Mouse (Mus musculus) limb, embryonic 14.5 days (tissue): ENCODE measurements at regions not wholly inside any gene's neighbourhood (a gene's known extent, or its start where the extent isn't known, plus 50 kb on each side); places are given as distances from the start of the nearest gene placed in this dataset.

Experiments
- ATAC-seq: fragments of 200-750 bp; cut with Nextera tagmentation; 2 replicates; pipeline ENCODE4 v1.8.0; 2017; ENCODE audit warnings: low read depth, moderate number of reproducible peaks, moderate TSS enrichment; ENCODE audit not compliant: low FRiP score
- DNase-seq: peaks from one replicate; pipeline ENCODE4 v3.0.0-alpha.2; 2015; ENCODE audit warnings: low spot score
- H3K27ac ChIP-seq: fragments of 300-500 bp; sonication (generic); replicated peaks from 2 replicates; pipeline ENCODE4 v1.5.1; 2014; ENCODE audit warnings: low read depth, mild to moderate bottlenecking, low read length, moderate library complexity, mixed read lengths
- H3K27me3 ChIP-seq: fragments of 300-500 bp; sonication (generic); 2 replicates; pipeline ENCODE4 v1.6.1; 2014; ENCODE audit warnings: low read length, mixed read lengths; ENCODE audit not compliant: control insufficient read depth, insufficient read depth
- H3K36me3 ChIP-seq: fragments of 300-500 bp; sonication (generic); 2 replicates; pipeline ENCODE4 v1.6.1; 2014; ENCODE audit warnings: mild to moderate bottlenecking, low read length, moderate library complexity, mixed read lengths; ENCODE audit not compliant: control insufficient read depth, insufficient read depth
- H3K4me1 ChIP-seq: fragments of 300-500 bp; sonication (generic); 2 replicates; pipeline ENCODE4 v1.6.1; 2014; ENCODE audit warnings: antibody characterized with exemption, low read length, mixed read lengths; ENCODE audit not compliant: control insufficient read depth, insufficient read depth
- H3K4me2 ChIP-seq: fragments of 300-500 bp; sonication (generic); replicated peaks from 2 replicates; pipeline ENCODE4 v1.6.1; 2014; ENCODE audit warnings: low read depth, mild to moderate bottlenecking, low read length, moderate library complexity; ENCODE audit not compliant: severe bottlenecking
- H3K4me3 ChIP-seq: fragments of 300-500 bp; sonication (generic); replicated peaks from 2 replicates; pipeline ENCODE4 v1.5.1; 2014; ENCODE audit warnings: low read length
- H3K9ac ChIP-seq: fragments of 300-500 bp; sonication (generic); 2 replicates; pipeline ENCODE4 v1.6.1; 2014; ENCODE audit warnings: mild to moderate bottlenecking, low read depth, low read length, moderate library complexity; ENCODE audit not compliant: severe bottlenecking
- H3K9me3 ChIP-seq: fragments of 300-500 bp; sonication (generic); 2 replicates; pipeline ENCODE4 v1.6.1; 2016; ENCODE audit warnings: low read length; ENCODE audit not compliant: control insufficient read depth
- POLR2A ChIP-seq: fragments of 200-500 bp; IDR thresholded peaks from 2 replicates; pipeline ENCODE4 v1.8.0; 2012; ENCODE audit warnings: inconsistent platforms, mild to moderate bottlenecking, moderate library complexity, borderline replicate concordance; ENCODE audit not compliant: insufficient read depth, insufficient read length; ENCODE audit errors: extremely low read depth
- WGBS: fragments of 180-500 bp; shearing (Covaris S2); extraction: QIAGEN DNeasy Blood & Tissue Kit; methylation state at CpG from one replicate; pipeline ENCODE4 v1.1.7; 2014; 5-methylcytosine and 5-hydroxymethylcytosine counted together

GRCm38 (mm10) chr1:75869414-75869813 lies 323.3 kb downstream of the Slc4a3 start:
- Histone ChIP-seq H3K9ac (no peak overlapping the region), H3K4me2 (no peak overlapping the region), H3K4me1 (no peaks in the 10 kb centered on the region), H3K9me3 (no peaks in the 10 kb centered on the region), H3K27me3 (no peaks in the 10 kb centered on the region), H3K27ac (no peak overlapping the region), H3K4me3 (no peak overlapping the region), H3K36me3 (no peaks in the 10 kb centered on the region)
- WGBS: 24% methylated on average over 2 of the region's 2 CpGs
- no peak for ATAC-seq
- DNase-seq: no peak
- no peak for TF ChIP-seq POLR2A

GRCm38 (mm10) chr1:75869846-75870245 lies 323.8 kb downstream of the Slc4a3 start:
- H3K27me3 ChIP-seq: no peaks in the 10 kb centered on the region
- H3K27ac ChIP-seq: no peak overlapping the region
- no peak overlapping the region for H3K4me3 ChIP-seq
- 0 out of 2 replicates have a peak, but pooled peaks cover 3% of the 10 kb centered on the region for H3K4me1 ChIP-seq
- no peaks in the 10 kb centered on the region for H3K36me3 ChIP-seq
- WGBS: 26% methylated on average over 5 of the region's 5 CpGs
- H3K4me2 ChIP-seq: no peak overlapping the region
- no peak overlapping the region for H3K9ac ChIP-seq
- peak; percentile 37; the same call in 1 of the 2 replicates for ATAC-seq
- peak; percentile 39 for DNase-seq
- no peak for TF ChIP-seq POLR2A
- no peaks in the 10 kb centered on the region for H3K9me3 ChIP-seq

- H3K9ac ChIP-seq: no peak overlapping the region
- no peak overlapping the region for H3K4me2 ChIP-seq
- 0 out of 2 replicates have a peak, but pooled peaks cover 3% of the 10 kb centered on the region for H3K4me1 ChIP-seq
- H3K27ac ChIP-seq: no peak overlapping the region
- ATAC-seq (no peak), DNase-seq (no peak)
- 90% methylated on average over 6 of the region's 6 CpGs for WGBS
- H3K36me3 ChIP-seq: no peaks in the 10 kb centered on the region
- TF ChIP-seq POLR2A: no peak
- no peaks in the 10 kb centered on the region for H3K9me3 ChIP-seq
- H3K4me3 ChIP-seq: no peak overlapping the region
- H3K27me3 ChIP-seq: no peaks in the 10 kb centered on the region
These were observed 327.8 kb downstream of the Slc4a3 start for GRCm38 (mm10) chr1:75873911-75874310.

DNA sequence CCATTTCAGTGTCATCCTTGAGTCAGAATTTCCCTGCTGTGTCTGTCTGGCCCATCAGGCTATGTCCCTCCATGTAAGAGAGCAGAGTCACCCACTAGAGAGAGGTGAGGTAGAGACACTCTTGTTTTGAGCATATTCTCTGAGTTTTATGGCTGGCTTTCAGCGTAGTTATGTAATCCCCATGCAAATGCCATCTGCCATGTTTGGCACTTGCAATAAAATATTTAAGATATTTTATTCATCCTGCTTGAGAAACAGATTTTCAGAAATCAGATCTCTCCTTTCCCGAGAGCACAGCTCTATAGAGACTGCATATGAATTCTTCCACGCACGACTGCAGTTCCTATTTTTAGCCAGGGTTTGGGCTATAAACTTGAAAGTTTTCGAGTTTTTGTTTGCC lies 331.1 kb downstream of the Slc4a3 start:
- 43% methylated on average over 5 of the region's 5 CpGs for WGBS
- DNase-seq (no peak), ATAC-seq (0 out of 2 replicates have a peak, but pooled peaks have one; percentile 34)
- Histone ChIP-seq H3K4me1 (0 out of 2 replicates have a peak, but pooled peaks cover 3% of the 10 kb centered on the region), H3K27ac (no peak overlapping the region), H3K9me3 (no peaks in the 10 kb centered on the region), H3K4me2 (no peak overlapping the region), H3K27me3 (no peaks in the 10 kb centered on the region), H3K9ac (no peak overlapping the region), H3K4me3 (no peak overlapping the region), H3K36me3 (no peaks in the 10 kb centered on the region)
- TF ChIP-seq POLR2A: no peak

DNA sequence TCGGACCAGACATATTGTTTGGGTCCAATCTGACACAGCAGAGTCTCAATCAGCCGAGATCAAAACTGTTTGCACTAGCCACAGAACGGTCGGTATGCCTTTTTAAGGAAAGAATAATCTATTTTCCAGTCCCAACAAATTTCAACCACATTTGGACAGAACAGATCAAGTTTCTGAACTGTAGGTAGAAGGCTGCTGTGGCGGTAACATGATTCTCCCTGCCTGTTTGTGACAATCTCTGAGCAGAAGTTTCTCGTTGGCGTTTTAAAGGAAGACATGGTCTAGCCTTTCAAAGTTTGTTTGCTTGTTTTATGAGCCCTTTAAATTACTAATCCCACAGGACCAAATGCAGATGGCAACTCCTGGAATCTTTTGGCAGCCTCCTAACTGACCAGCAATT lies 339.6 kb downstream of the Slc4a3 start:
- ATAC-seq (0 out of 2 replicates have a peak, but pooled peaks have one; percentile 31), DNase-seq (no peak)
- no peak overlapping the region for H3K27ac ChIP-seq
- no peak overlapping the region for H3K4me2 ChIP-seq
- 16% methylated on average over 7 of the region's 7 CpGs for WGBS
- no peaks in the 10 kb centered on the region for H3K36me3 ChIP-seq
- TF ChIP-seq POLR2A: no peak
- H3K27me3 ChIP-seq: no peaks in the 10 kb centered on the region
- peaks cover 24% of the 10 kb centered on the region for H3K4me1 ChIP-seq
- H3K4me3 ChIP-seq: no peak overlapping the region
- no peaks in the 10 kb centered on the region for H3K9me3 ChIP-seq
- H3K9ac ChIP-seq: no peak overlapping the region

DNA sequence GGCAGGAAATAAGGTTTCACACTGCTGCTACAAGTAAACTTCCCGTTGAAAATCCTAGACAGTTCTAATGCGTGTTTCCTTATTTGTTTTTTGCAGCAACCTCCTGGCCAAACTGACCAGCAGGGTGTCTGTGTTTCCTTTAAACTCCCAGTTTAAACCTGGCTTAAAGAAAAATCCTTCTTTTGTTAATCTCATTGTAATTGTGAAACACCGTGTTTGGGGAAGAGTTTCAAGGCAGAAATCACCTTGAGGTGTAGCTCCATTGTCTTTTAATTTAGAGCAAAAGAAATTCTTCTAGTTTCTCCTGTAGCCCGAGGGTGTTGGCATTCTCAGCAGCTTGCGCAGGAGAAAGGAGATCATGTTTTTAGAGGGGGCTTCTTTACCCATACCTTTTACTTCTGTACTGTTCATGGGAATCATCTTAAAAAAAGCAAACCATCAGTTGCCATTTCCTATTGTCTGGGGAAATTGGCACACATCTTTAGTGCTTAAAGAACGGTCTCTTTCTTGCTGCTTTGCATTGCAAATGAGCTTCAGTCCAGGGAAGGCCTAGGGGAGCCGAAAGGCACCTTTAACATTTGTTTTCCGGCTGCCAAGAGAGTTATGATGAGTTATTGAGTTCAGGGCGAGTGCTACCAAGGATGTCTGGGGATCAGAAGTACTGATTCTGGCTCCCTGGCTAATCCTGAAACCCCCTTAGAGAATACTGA lies 342.6 kb downstream of the Slc4a3 start:
- no peak for TF ChIP-seq POLR2A
- H3K4me3 ChIP-seq: no peak overlapping the region
- no peak overlapping the region for H3K9ac ChIP-seq
- H3K4me1 ChIP-seq: peaks cover 29% of the 10 kb centered on the region
- 30% methylated on average over 9 of the region's 9 CpGs for WGBS
- DNase-seq (no peak), ATAC-seq (no peak)
- H3K27me3 ChIP-seq: no peaks in the 10 kb centered on the region
- no peaks in the 10 kb centered on the region for H3K36me3 ChIP-seq
- peaks cover 3% of the 10 kb centered on the region; the same call in 1 of the 2 replicates for H3K9me3 ChIP-seq
- H3K4me2 ChIP-seq: no peak overlapping the region
- H3K27ac ChIP-seq: no peak overlapping the region
